Mouse (Mus musculus): ENCODE data around the gene Olfr309. TPM values are rescaled to one million over a fixed set of nuclear protein-coding genes. Genes with fewer than 3 reads are reported as not detected.

Olfr309 gene
- polyA plus RNA-seq, 1 experiment from 2014 or later, result not detected

Small RNAs within 50 kb of the gene (microRNA-seq; reads per million reads assigned to microRNA genes)
- not detected for gene Gm23192

Other genes with a start within 250 kb of the Olfr309 start
- not detected in 2 replicates for gene Vmn2r75, start 141.9 kb downstream of the Olfr309 start, polyA plus RNA-seq (2015; fragmentation: Nextera tagmentation; extraction: Ambion mirVana)
- not detected in 2 replicates for gene Vmn2r76, start 67.4 kb downstream of the Olfr309 start, polyA plus RNA-seq (2015; fragmentation: Nextera tagmentation; extraction: Ambion mirVana)
- gene Olfr310, start 36.5 kb downstream of the Olfr309 start, polyA plus RNA-seq (2015; fragmentation: Nextera tagmentation; extraction: Ambion mirVana), result not detected in 2 replicates
- not detected in 2 replicates for gene Olfr308, start 11.9 kb upstream of the Olfr309 start, polyA plus RNA-seq (2015; fragmentation: Nextera tagmentation; extraction: Ambion mirVana)
- not detected in 2 replicates for gene Olfr307, start 23.9 kb upstream of the Olfr309 start, polyA plus RNA-seq (2015; fragmentation: Nextera tagmentation; extraction: Ambion mirVana)
- gene Olfr305, start 53.2 kb upstream of the Olfr309 start, polyA plus RNA-seq (2015; fragmentation: Nextera tagmentation; extraction: Ambion mirVana), result not detected in 2 replicates
- gene Olfr304, start 73.0 kb upstream of the Olfr309 start, polyA plus RNA-seq (2015; fragmentation: Nextera tagmentation; extraction: Ambion mirVana), result not detected in 2 replicates
- not detected in 2 replicates for gene Olfr303, start 84.1 kb upstream of the Olfr309 start, polyA plus RNA-seq (2015; fragmentation: Nextera tagmentation; extraction: Ambion mirVana)
- gene Olfr301, start 90.1 kb upstream of the Olfr309 start, polyA plus RNA-seq (2015; fragmentation: Nextera tagmentation; extraction: Ambion mirVana), result not detected in 2 replicates
- not detected in 2 replicates for gene Olfr299, start 146.2 kb upstream of the Olfr309 start, polyA plus RNA-seq (2015; fragmentation: Nextera tagmentation; extraction: Ambion mirVana)
- gene Olfr298, start 178.8 kb upstream of the Olfr309 start, polyA plus RNA-seq (2015; fragmentation: Nextera tagmentation; extraction: Ambion mirVana), result not detected in 2 replicates
- gene Olfr297, start 206.3 kb upstream of the Olfr309 start, polyA plus RNA-seq (2015; fragmentation: Nextera tagmentation; extraction: Ambion mirVana), result not detected in 2 replicates

Data from midbrain, embryonic 16.5 days (tissue).